Mouse (Mus musculus) kidney, adult 2 months (tissue): Measurements from ENCODE around the gene Srrt.

Experiments used
- CTCF ChIP-seq: fragments of 200-500 bp; conservative IDR thresholded peaks from 2 replicates; pipeline ENCODE4 v1.5.1; 2011; ENCODE audit warnings: low read depth, mild to moderate bottlenecking, control low read depth, low read length, moderate library complexity, mixed read lengths; ENCODE audit not compliant: insufficient read depth, insufficient read length
- POLR2A ChIP-seq: fragments of 200-500 bp; IDR thresholded peaks from one replicate; pipeline ENCODE4 v1.6.1; 2011; ENCODE audit warnings: low read depth, low read length, control low read depth

DNA sequence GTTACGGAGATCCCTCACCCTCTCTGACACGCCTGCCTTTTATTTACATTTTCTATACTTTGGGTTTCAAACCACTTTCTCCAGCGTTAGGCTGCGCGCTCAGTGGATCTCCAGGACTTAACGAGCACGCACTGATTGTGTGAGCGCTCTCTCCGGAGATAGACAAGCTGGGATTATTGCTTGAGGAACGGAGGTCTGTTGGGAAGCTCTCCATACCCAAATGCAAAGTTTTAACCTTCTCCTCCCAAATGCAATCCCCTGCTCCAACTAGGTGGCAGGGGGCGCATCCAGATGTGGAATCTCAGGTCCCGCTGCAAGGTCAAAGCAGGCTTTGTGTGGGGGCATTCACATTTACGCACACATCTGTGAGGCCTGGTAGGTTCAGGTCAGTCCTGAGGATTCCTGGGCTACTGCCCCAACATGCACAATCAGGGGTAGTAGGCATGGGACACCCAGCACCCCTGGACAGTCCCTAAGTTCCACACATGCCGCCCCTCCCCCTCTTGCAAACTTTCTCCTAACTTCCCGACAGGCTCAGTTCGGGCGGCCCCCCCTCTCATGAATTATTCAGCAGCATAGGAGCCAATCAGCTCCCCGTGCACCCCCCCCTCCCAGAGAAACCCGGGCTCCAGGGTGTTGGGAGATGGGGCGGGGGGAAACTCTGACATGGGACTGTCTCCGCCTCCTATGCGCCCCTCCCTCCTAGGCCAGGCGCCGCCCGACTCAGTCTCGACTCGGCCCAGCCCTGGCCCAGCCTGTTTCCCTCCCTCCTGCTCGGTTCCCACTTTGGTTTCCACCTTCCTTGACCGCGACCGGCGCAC is 42.1 kb upstream of the Srrt start, which contains the start of gene Ephb4:
- TF ChIP-seq POLR2A = peak; percentile 95
- 0 out of 2 replicates have a peak, but pooled peaks have one; percentile 11 for TF ChIP-seq CTCF
